Mouse (Mus musculus) spleen, adult 12 weeks (tissue): ENCODE data around the gene Ckb.
"Not testable (repeated sequence)": the region's sequence is repeated elsewhere in the genome, so short reads cannot be mapped to it uniquely, and the experiment has no call there.

ENCODE experiments used
- DNase-seq: peaks from one replicate; pipeline ENCODE4 v3.0.0; 2022; ENCODE audit warnings: low spot score

Gene Ckb

GRCm38 (mm10) chr12:111672176-111672575 is at the start of gene Ckb:
Ckb (minus strand) TSS chr12:111672338.
- no peak for DNase-seq

GRCm38 (mm10) chr12:111720222-111720621 is 48.1 kb upstream of the Ckb start:
- no peak for DNase-seq

GRCm38 (mm10) chr12:111718656-111719055 is 46.5 kb upstream of the Ckb start:
- no peak for DNase-seq

- DNase-seq, result no peak
Measured at GRCm38 (mm10) chr12:111716505-111716904, 44.4 kb upstream of the Ckb start.

GRCm38 (mm10) chr12:111713880-111714279 is 41.7 kb upstream of the Ckb start:
- not testable (repeated sequence) for DNase-seq

GRCm38 (mm10) chr12:111713004-111713651 is 41.0 kb upstream of the Ckb start, which contains the start of the genes Bag5 and Apopt1:
Bag5 (minus strand) TSS chr12:111713257.
Apopt1 (plus strand) TSS chr12:111713261.
- DNase-seq, result peak; percentile 82

- DNase-seq, result no peak
Measured at GRCm38 (mm10) chr12:111712476-111712875, 40.3 kb upstream of the Ckb start.

GRCm38 (mm10) chr12:111710091-111710490 is 38.0 kb upstream of the Ckb start:
- DNase-seq, result no peak

GRCm38 (mm10) chr12:111708181-111708580 is 36.0 kb upstream of the Ckb start:
- no peak for DNase-seq

GRCm38 (mm10) chr12:111705186-111705973 is 33.2 kb upstream of the Ckb start:
- no peak for DNase-seq

GRCm38 (mm10) chr12:111704609-111705008 is 32.5 kb upstream of the Ckb start:
- DNase-seq, result no peak

GRCm38 (mm10) chr12:111703301-111703700 is 31.2 kb upstream of the Ckb start:
- no peak for DNase-seq

- no peak for DNase-seq
Measured at GRCm38 (mm10) chr12:111700920-111701458, 28.9 kb upstream of the Ckb start.

GRCm38 (mm10) chr12:111699542-111699941 is 27.4 kb upstream of the Ckb start:
- no peak for DNase-seq

- DNase-seq, result no peak
Measured at GRCm38 (mm10) chr12:111698346-111698913, 26.3 kb upstream of the Ckb start.

GRCm38 (mm10) chr12:111697708-111698107 is 25.6 kb upstream of the Ckb start:
- no peak for DNase-seq

- DNase-seq, result no peak
Measured at GRCm38 (mm10) chr12:111696239-111696638, 24.1 kb upstream of the Ckb start.

GRCm38 (mm10) chr12:111694880-111695804 is 23.0 kb upstream of the Ckb start:
- DNase-seq, result no peak

GRCm38 (mm10) chr12:111694271-111694781 is 22.2 kb upstream of the Ckb start:
- DNase-seq, result no peak

- no peak for DNase-seq
Measured at GRCm38 (mm10) chr12:111693341-111694270, 21.5 kb upstream of the Ckb start.
